8 mouse cellular contexts compared by ENCODE assay signal in genomic region chr14:14632951-14633931, GRCm38 (mm10).
DNase-seq lines count a peak whose midpoint lies in the region; ATAC-seq and TF ChIP-seq lines count a peak whose summit lies in the region.

No protein-coding gene starts in this region.

- 3% methylated on average over 22 of the region's 22 CpGs for WGBS in forebrain, embryonic 15.5 days
- 6% methylated on average over 22 of the region's 22 CpGs for WGBS in large intestine, adult 2 months
- 2% methylated on average over 22 of the region's 22 CpGs for WGBS in lung, adult 2 months
- 10% methylated on average over 22 of the region's 22 CpGs for WGBS in neural tube, embryonic 14.5 days

- H3K27ac ChIP-seq in forebrain, embryonic 15.5 days (replicated peaks): no peak overlapping the region
- no peak overlapping the region for H3K27ac ChIP-seq in neural tube, embryonic 14.5 days (ENCODE audit: low read depth, low read length)

- H3K9ac ChIP-seq in forebrain, embryonic 15.5 days (replicated peaks): no peak overlapping the region
- H3K9ac ChIP-seq in neural tube, embryonic 14.5 days (replicated peaks; ENCODE audit: low read depth, low read length): no peak overlapping the region

- no peak for TF ChIP-seq CTCF in C2C12 (IDR thresholded peaks at IDR 0.05; ENCODE audit: control insufficient read depth, insufficient read depth, insufficient read length)
- no peak for TF ChIP-seq CTCF in lung, adult 2 months (IDR thresholded peaks at IDR 0.05; ENCODE audit: insufficient read depth, low read length)

- H3K4me1 ChIP-seq in forebrain, embryonic 15.5 days: peaks cover 15% of the 10 kb centered on the region
- H3K4me1 ChIP-seq in lung, adult 2 months (ENCODE audit: control insufficient read depth, insufficient read depth, low read length): peaks cover 4% of the 10 kb centered on the region; the same call in 1 of the 2 replicates
- H3K4me1 ChIP-seq in neural tube, embryonic 14.5 days (ENCODE audit: control insufficient read depth, insufficient read depth, low read length): no peaks in the 10 kb centered on the region

- intact Hi-C loops in heart, postnatal 14 days (cut with DNase I): no loop called here

- DNase-seq in adrenal gland, postnatal 10 days: peak; percentile 67
- peak; percentile 43 to 44 for DNase-seq in heart, postnatal 14 days
- DNase-seq in large intestine, adult 2 months (ENCODE audit: low read depth, low spot score): peak; percentile 45
- peak; percentile 46 for DNase-seq in lung, adult 2 months
- DNase-seq in thymus, postnatal 4 days: peak; percentile 66

- no peaks in the 10 kb centered on the region for H3K9me3 ChIP-seq in forebrain, embryonic 15.5 days
- no peaks in the 10 kb centered on the region for H3K9me3 ChIP-seq in neural tube, embryonic 14.5 days (ENCODE audit: control insufficient read depth, low read length)

- no peaks in the 10 kb centered on the region for H3K79me3 ChIP-seq in C2C12 (ENCODE audit: low read depth)

- no peak for TF ChIP-seq POLR2A in lung, adult 2 months (IDR thresholded peaks at IDR 0.05; ENCODE audit: borderline replicate concordance, extremely low read depth, low read depth, low read length)

- H3K27me3 ChIP-seq in C2C12 (ENCODE audit: control insufficient read depth, insufficient read depth, insufficient read length): no peaks in the 10 kb centered on the region
- no peaks in the 10 kb centered on the region for H3K27me3 ChIP-seq in forebrain, embryonic 15.5 days
- H3K27me3 ChIP-seq in neural tube, embryonic 14.5 days (ENCODE audit: control insufficient read depth, insufficient read depth, low read length): no peaks in the 10 kb centered on the region; the same call in 1 of the 2 replicates

- H3K4me3 ChIP-seq in C2C12 (ENCODE audit: insufficient read depth, poor library complexity, severe bottlenecking): peak overlapping the region; percentile 27
- peak overlapping the region; percentile 24 for H3K4me3 ChIP-seq in forebrain, embryonic 15.5 days
- peak overlapping the region; percentile 55 for H3K4me3 ChIP-seq in lung, adult 2 months (replicated peaks; ENCODE audit: extremely low read depth, low read depth, low read length)
- peak overlapping the region; percentile 3; the same call in 1 of the 2 replicates for H3K4me3 ChIP-seq in neural tube, embryonic 14.5 days (ENCODE audit: low read depth, low read length)

- peak overlapping the region; percentile 30 for H3ac ChIP-seq in C2C12 (ENCODE audit: control insufficient read depth, insufficient read length, low read depth)

- peak overlapping the region; percentile 47 for H3K4me2 ChIP-seq in forebrain, embryonic 15.5 days (replicated peaks)
- peak overlapping the region; percentile 46 for H3K4me2 ChIP-seq in neural tube, embryonic 14.5 days (ENCODE audit: low read depth, low read length)

- ATAC-seq in forebrain, embryonic 15.5 days (replicated peaks): peak; percentile 57; the same call in 1 of the 2 replicates
- peak; percentile 49 for ATAC-seq in neural tube, embryonic 14.5 days (ENCODE audit: low read depth)

- H3K36me3 ChIP-seq in C2C12 (ENCODE audit: control insufficient read depth, insufficient read depth): no peaks in the 10 kb centered on the region
- H3K36me3 ChIP-seq in forebrain, embryonic 15.5 days: no peaks in the 10 kb centered on the region
- H3K36me3 ChIP-seq in neural tube, embryonic 14.5 days (ENCODE audit: control insufficient read depth, insufficient read depth, low read length): no peaks in the 10 kb centered on the region

- H3K79me2 ChIP-seq in C2C12 (ENCODE audit: control insufficient read depth, insufficient read depth): no peaks in the 10 kb centered on the region

TF ChIP-seq in C2C12, 6 proteins besides CTCF, POLR2A, EP300 and RAD21:
- TF ChIP-seq MYOD1 (IDR thresholded peaks at IDR 0.05; ENCODE audit: control insufficient read depth, insufficient read length, low read depth) (peak; percentile 59), MYOG (IDR thresholded peaks at IDR 0.05; ENCODE audit: control insufficient read depth, extremely low read depth, insufficient read length) (no peak), USF1 (IDR thresholded peaks at IDR 0.05; ENCODE audit: low read depth) (no peak), MAX (IDR thresholded peaks at IDR 0.05) (no peak), FOSL1 (IDR thresholded peaks at IDR 0.05; ENCODE audit: insufficient read depth, low read length, poor library complexity, severe bottlenecking) (peak; percentile 1)
TF ChIP-seq in C2C12: peak in this region for 2.

Comparison
In these comparisons a context has a peak if more than half of its experiments do, and no peak if none do; other contexts are left out.
1. H3K4me3 ChIP-seq: peak in every context shown above with its lines; median percentile 55 in lung, adult 2 months; 27 in C2C12; 24 in forebrain, embryonic 15.5 days; 3 in neural tube, embryonic 14.5 days.